Mouse (Mus musculus): ENCODE results near the gene Uqcr10. TPM values are rescaled to one million over a fixed set of nuclear protein-coding genes. Genes with fewer than 3 reads are reported as not detected.

The Uqcr10 gene
- polyA plus RNA-seq, 2 experiments: 756 to 868 TPM

GRCm38 (mm10) chr11:4662496-4662878, 41.7 kb downstream of the Uqcr10 start:
- Histone ChIP-seq H3K9ac (ENCODE audit: low read depth, low read length, severe bottlenecking) (no peak overlapping the region), H3K4me3 (replicated peaks; ENCODE audit: low read length) (no peak overlapping the region), H3K27me3 (ENCODE audit: control insufficient read depth, insufficient read depth, low read length) (no peaks in the 10 kb centered on the region), H3K9me3 (ENCODE audit: control insufficient read depth, low read length) (no peaks in the 10 kb centered on the region), H3K4me1 (ENCODE audit: control insufficient read depth, insufficient read depth, low read length) (no peaks in the 10 kb centered on the region), H3K4me2 (replicated peaks; ENCODE audit: low read depth, low read length, severe bottlenecking) (no peak overlapping the region), H3K27ac (replicated peaks; ENCODE audit: low read depth, low read length) (no peak overlapping the region), H3K36me3 (ENCODE audit: control insufficient read depth, insufficient read depth, low read length) (peaks cover 56% of the 10 kb centered on the region)
- WGBS: 92% methylated on average over 11 of the region's 11 CpGs
- TF ChIP-seq POLR2A (IDR thresholded peaks at IDR 0.05; ENCODE audit: borderline replicate concordance, extremely low read depth, insufficient read depth, insufficient read length): no peak
- ATAC-seq (ENCODE audit: low FRiP score, low read depth) (no peak), DNase-seq (ENCODE audit: low spot score) (no peak)

GRCm38 (mm10) chr11:4661871-4662495, 42.2 kb downstream of the Uqcr10 start:
- Histone ChIP-seq H3K27ac (replicated peaks; ENCODE audit: low read depth, low read length) (no peak overlapping the region), H3K9ac (ENCODE audit: low read depth, low read length, severe bottlenecking) (no peak overlapping the region), H3K4me1 (ENCODE audit: control insufficient read depth, insufficient read depth, low read length) (no peaks in the 10 kb centered on the region), H3K9me3 (ENCODE audit: control insufficient read depth, low read length) (no peaks in the 10 kb centered on the region), H3K27me3 (ENCODE audit: control insufficient read depth, insufficient read depth, low read length) (no peaks in the 10 kb centered on the region), H3K4me3 (replicated peaks; ENCODE audit: low read length) (no peak overlapping the region), H3K4me2 (replicated peaks; ENCODE audit: low read depth, low read length, severe bottlenecking) (no peak overlapping the region), H3K36me3 (ENCODE audit: control insufficient read depth, insufficient read depth, low read length) (peaks cover 51% of the 10 kb centered on the region)
- 90% methylated on average over 10 of the region's 10 CpGs for WGBS
- TF ChIP-seq POLR2A (IDR thresholded peaks at IDR 0.05; ENCODE audit: borderline replicate concordance, extremely low read depth, insufficient read depth, insufficient read length): no peak
- DNase-seq (ENCODE audit: low spot score) (no peak), ATAC-seq (ENCODE audit: low FRiP score, low read depth) (no peak)

GRCm38 (mm10) chr11:4661324-4661723, 42.8 kb downstream of the Uqcr10 start:
- Histone ChIP-seq H3K27ac (replicated peaks; ENCODE audit: low read depth, low read length) (no peak overlapping the region), H3K36me3 (ENCODE audit: control insufficient read depth, insufficient read depth, low read length) (peaks cover 50% of the 10 kb centered on the region)

GRCm38 (mm10) chr11:4660309-4661025, 43.7 kb downstream of the Uqcr10 start:
- H3K9ac ChIP-seq (ENCODE audit: low read depth, low read length, severe bottlenecking): no peak overlapping the region
- no peak overlapping the region for H3K27ac ChIP-seq (replicated peaks; ENCODE audit: low read depth, low read length)
- H3K36me3 ChIP-seq (ENCODE audit: control insufficient read depth, insufficient read depth, low read length): peaks cover 56% of the 10 kb centered on the region
- no peak for ATAC-seq (ENCODE audit: low FRiP score, low read depth)
- no peak overlapping the region for H3K4me3 ChIP-seq (replicated peaks; ENCODE audit: low read length)
- no peak overlapping the region for H3K4me2 ChIP-seq (replicated peaks; ENCODE audit: low read depth, low read length, severe bottlenecking)
- H3K27me3 ChIP-seq (ENCODE audit: control insufficient read depth, insufficient read depth, low read length): no peaks in the 10 kb centered on the region
- H3K9me3 ChIP-seq (ENCODE audit: control insufficient read depth, low read length): no peaks in the 10 kb centered on the region
- no peaks in the 10 kb centered on the region for H3K4me1 ChIP-seq (ENCODE audit: control insufficient read depth, insufficient read depth, low read length)
- DNase-seq (ENCODE audit: low spot score): no peak
- TF ChIP-seq POLR2A (IDR thresholded peaks at IDR 0.05; ENCODE audit: borderline replicate concordance, extremely low read depth, insufficient read depth, insufficient read length): no peak
- 80% methylated on average over 7 of the region's 7 CpGs for WGBS

More at GRCm38 (mm10) chr11:4661324-4661723, 42.8 kb downstream of the Uqcr10 start:
- Histone ChIP-seq H3K27me3 (ENCODE audit: control insufficient read depth, insufficient read depth, low read length) (no peaks in the 10 kb centered on the region), H3K9me3 (ENCODE audit: control insufficient read depth, low read length) (no peaks in the 10 kb centered on the region), H3K9ac (ENCODE audit: low read depth, low read length, severe bottlenecking) (no peak overlapping the region), H3K4me2 (replicated peaks; ENCODE audit: low read depth, low read length, severe bottlenecking) (no peak overlapping the region), H3K4me1 (ENCODE audit: control insufficient read depth, insufficient read depth, low read length) (no peaks in the 10 kb centered on the region), H3K4me3 (replicated peaks; ENCODE audit: low read length) (no peak overlapping the region)
- 86% methylated on average over 4 of the region's 4 CpGs for WGBS
- no peak for ATAC-seq (ENCODE audit: low FRiP score, low read depth)
- no peak for TF ChIP-seq POLR2A (IDR thresholded peaks at IDR 0.05; ENCODE audit: borderline replicate concordance, extremely low read depth, insufficient read depth, insufficient read length)
- no peak for DNase-seq (ENCODE audit: low spot score)

GRCm38 (mm10) chr11:4659818-4660217, 44.3 kb downstream of the Uqcr10 start:
- DNase-seq (ENCODE audit: low spot score) (no peak), ATAC-seq (ENCODE audit: low FRiP score, low read depth) (no peak)
- H3K9me3 ChIP-seq (ENCODE audit: control insufficient read depth, low read length): no peaks in the 10 kb centered on the region
- no peaks in the 10 kb centered on the region for H3K27me3 ChIP-seq (ENCODE audit: control insufficient read depth, insufficient read depth, low read length)
- WGBS: 87% methylated on average over 1 of the region's 1 CpGs
- no peak overlapping the region for H3K27ac ChIP-seq (replicated peaks; ENCODE audit: low read depth, low read length)
- H3K4me3 ChIP-seq (replicated peaks; ENCODE audit: low read length): no peak overlapping the region
- no peak for TF ChIP-seq POLR2A (IDR thresholded peaks at IDR 0.05; ENCODE audit: borderline replicate concordance, extremely low read depth, insufficient read depth, insufficient read length)
- no peaks in the 10 kb centered on the region for H3K4me1 ChIP-seq (ENCODE audit: control insufficient read depth, insufficient read depth, low read length)
- H3K4me2 ChIP-seq (replicated peaks; ENCODE audit: low read depth, low read length, severe bottlenecking): no peak overlapping the region
- H3K9ac ChIP-seq (ENCODE audit: low read depth, low read length, severe bottlenecking): no peak overlapping the region
- H3K36me3 ChIP-seq (ENCODE audit: control insufficient read depth, insufficient read depth, low read length): peaks cover 59% of the 10 kb centered on the region

Other genes starting within 250 kb of the Uqcr10 start
- gene Mtmr3, start 109.5 kb downstream of the Uqcr10 start, polyA plus RNA-seq (2012; rRNA removed): 33.9 and 38.0 TPM in 2 replicates
- gene Mtmr3, start 109.5 kb downstream of the Uqcr10 start, polyA plus RNA-seq (2014; fragmentation: Nextera tagmentation; extraction: Ambion mirVana): 29.4 and 33.6 TPM in 2 replicates
- not detected in 2 replicates for gene Gm11032, start 84.3 kb downstream of the Uqcr10 start, polyA plus RNA-seq (2012; rRNA removed)
- not detected in 2 replicates for gene Gm11032, start 84.3 kb downstream of the Uqcr10 start, polyA plus RNA-seq (2014; fragmentation: Nextera tagmentation; extraction: Ambion mirVana)
- gene Ascc2, start 66.6 kb downstream of the Uqcr10 start, polyA plus RNA-seq (2012; rRNA removed): 30.8 and 33.3 TPM in 2 replicates
- gene Ascc2, start 66.6 kb downstream of the Uqcr10 start, polyA plus RNA-seq (2014; fragmentation: Nextera tagmentation; extraction: Ambion mirVana): 32.6 and 33.1 TPM in 2 replicates
- 42.1 TPM in 2 replicates for gene Zmat5, start 336 bp upstream of the Uqcr10 start, polyA plus RNA-seq (2012; rRNA removed)
- gene Zmat5, start 336 bp upstream of the Uqcr10 start, polyA plus RNA-seq (2014; fragmentation: Nextera tagmentation; extraction: Ambion mirVana): 56.4 and 61.3 TPM in 2 replicates
- 0.10 and 0.14 TPM in 2 replicates for gene Cabp7, start 42.4 kb upstream of the Uqcr10 start, polyA plus RNA-seq (2012; rRNA removed)
- 0.12 and 0.17 TPM in 2 replicates for gene Cabp7, start 42.4 kb upstream of the Uqcr10 start, polyA plus RNA-seq (2014; fragmentation: Nextera tagmentation; extraction: Ambion mirVana)
- gene Nf2, start 145.2 kb upstream of the Uqcr10 start, polyA plus RNA-seq (2012; rRNA removed): 64.9 and 71.5 TPM in 2 replicates
- gene Nf2, start 145.2 kb upstream of the Uqcr10 start, polyA plus RNA-seq (2014; fragmentation: Nextera tagmentation; extraction: Ambion mirVana): 37.7 and 44.8 TPM in 2 replicates
- gene Nipsnap1, start 169.6 kb upstream of the Uqcr10 start, polyA plus RNA-seq (2012; rRNA removed): 34.7 and 38.0 TPM in 2 replicates
- gene Nipsnap1, start 169.6 kb upstream of the Uqcr10 start, polyA plus RNA-seq (2014; fragmentation: Nextera tagmentation; extraction: Ambion mirVana): 42.9 and 53.8 TPM in 2 replicates
- 32.0 and 39.0 TPM in 2 replicates for gene Thoc5, start 191.0 kb upstream of the Uqcr10 start, polyA plus RNA-seq (2012; rRNA removed)
- gene Thoc5, start 191.0 kb upstream of the Uqcr10 start, polyA plus RNA-seq (2014; fragmentation: Nextera tagmentation; extraction: Ambion mirVana): 34.0 and 36.5 TPM in 2 replicates
- gene Nefh, start 243.7 kb upstream of the Uqcr10 start, polyA plus RNA-seq (2012; rRNA removed): 0.14 and 0.23 TPM in 2 replicates
- 0.28 and 0.32 TPM in 2 replicates for gene Nefh, start 243.7 kb upstream of the Uqcr10 start, polyA plus RNA-seq (2014; fragmentation: Nextera tagmentation; extraction: Ambion mirVana)